Mouse (Mus musculus): ENCODE results near the gene Syt6. TPM values are rescaled to one million over a fixed set of nuclear protein-coding genes. Genes with fewer than 3 reads are reported as not detected.

Syt6 gene
- total RNA-seq, 2 experiments from 2014 or later: not detected

DNA sequence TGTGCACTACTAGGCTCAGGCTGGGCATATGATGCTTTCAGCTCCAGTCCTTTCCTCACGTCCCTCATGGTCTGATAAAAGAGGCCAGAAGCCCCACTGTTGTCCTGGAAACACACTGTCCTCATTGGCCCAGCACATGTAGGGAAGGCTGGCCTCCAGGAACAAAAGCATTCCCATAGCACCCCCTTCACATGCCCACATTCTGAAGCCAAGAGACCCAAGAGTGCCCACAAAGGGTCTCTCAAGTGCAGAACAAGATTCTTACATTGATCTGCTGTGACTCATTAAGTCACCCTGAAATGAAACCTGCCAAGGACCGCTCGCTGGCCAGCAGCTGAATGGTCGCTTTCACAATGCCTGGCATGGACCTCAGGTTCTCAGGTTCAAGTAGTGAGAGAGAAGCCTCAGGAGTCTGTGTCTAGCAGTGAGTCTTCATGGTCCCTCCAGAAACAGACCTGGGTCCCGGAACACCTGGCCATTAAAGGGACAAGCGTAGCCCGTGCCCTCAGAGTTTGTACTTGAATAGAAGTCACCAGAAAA lies 20.3 kb downstream of the Syt6 start:
- intact Hi-C loops (cut with DNase I): no loop called here

DNA sequence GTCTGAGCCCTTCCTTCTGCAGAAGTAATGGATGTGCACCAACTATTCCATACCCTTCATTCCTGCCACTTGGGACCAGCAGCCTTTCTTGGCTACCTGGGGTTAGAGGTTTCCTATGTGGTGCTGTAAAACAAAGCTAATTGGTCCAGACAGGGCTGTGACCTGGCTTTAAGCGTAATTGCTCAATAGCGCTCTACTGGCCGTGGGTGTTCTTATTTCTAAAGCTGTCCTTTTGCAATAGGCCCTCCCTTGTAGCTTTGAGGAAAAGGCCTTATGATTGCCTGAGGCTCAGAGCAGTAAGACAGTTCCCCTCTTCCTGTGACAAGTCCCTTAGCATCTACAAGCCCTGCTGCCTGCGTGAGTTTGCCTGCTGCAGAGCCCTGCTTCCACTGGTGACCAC lies 22.6 kb downstream of the Syt6 start:
- no peak for DNase-seq (ENCODE audit: low spot score)

More for the DNA sequence above, 20.3 kb downstream of the Syt6 start:
- DNase-seq (ENCODE audit: low spot score): no peak

DNA sequence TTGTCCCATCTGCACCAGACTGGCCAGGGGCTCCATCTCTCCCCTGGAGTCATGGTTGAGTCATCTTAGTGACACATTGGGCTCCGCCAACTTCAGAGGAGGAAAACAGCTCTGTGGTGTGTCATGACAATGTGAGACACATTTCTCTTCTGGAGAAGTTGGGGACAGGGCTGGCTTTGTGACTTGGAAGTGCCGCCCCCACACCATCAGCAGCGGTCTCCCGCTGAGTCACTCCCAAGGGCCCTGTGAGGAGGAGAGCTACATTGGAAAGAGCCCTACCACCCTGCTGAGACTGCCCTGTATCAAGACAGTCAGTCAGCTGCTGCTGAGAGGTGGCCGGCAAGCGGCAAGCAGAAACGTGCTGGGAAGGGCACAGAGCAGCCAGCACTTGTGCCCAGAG lies 26.0 kb downstream of the Syt6 start:
- peak; percentile 42 for DNase-seq (ENCODE audit: low spot score)
- intact Hi-C loops (cut with DNase I): no loop called here

More for the DNA sequence above, 22.6 kb downstream of the Syt6 start:
- intact Hi-C loops (cut with DNase I): no loop called here

DNA sequence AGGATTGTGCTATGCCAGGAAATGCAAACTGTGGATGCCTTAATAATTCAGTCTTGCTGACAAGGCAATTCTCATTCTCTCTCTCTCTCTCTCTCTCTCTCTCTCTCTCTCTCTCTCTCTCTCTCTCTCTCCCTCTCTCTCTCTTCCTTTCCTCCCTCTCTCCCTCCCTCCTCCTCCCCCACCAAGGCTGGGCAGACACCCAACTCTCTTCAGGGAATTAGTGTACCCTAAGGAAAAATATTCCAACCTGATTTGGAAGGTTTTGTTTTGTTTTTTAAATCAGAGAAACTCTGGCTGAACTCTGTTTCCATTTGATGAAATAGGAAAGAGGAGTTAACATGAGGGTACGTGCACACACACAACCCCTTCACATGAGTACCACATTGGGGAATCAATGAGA lies 26.5 kb downstream of the Syt6 start:
- intact Hi-C loops (cut with DNase I): no loop called here
- no peak for DNase-seq (ENCODE audit: low spot score)

DNA sequence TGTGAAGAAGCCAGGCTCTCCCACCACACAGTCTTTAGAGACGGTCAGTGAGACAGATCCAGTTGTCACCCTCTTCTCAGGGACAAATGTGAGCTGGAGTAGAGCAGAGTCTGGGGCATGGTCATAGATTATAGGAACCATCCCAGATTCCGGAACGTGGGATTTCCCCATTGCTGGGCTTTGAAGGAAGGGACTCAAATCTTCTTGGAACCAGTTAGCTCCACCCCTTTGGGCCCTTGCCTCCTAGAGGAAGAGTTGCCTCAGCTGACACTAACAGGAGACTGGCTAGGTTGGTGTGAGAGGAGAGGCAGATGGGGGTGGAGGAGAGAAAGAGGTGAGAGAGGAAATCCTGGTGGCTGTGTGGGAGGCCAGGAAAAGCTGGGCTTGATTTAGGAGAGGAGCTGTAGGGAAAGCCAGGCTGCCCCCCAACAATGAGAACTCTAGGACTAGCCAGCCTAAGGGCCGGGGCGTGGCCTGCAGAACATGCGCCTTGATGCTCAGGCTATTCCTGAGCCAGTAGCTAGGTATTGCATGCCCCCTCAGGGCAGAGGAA lies 31.1 kb downstream of the Syt6 start:
- DNase-seq (ENCODE audit: low spot score): no peak
- intact Hi-C loops (cut with DNase I): no loop called here

DNA sequence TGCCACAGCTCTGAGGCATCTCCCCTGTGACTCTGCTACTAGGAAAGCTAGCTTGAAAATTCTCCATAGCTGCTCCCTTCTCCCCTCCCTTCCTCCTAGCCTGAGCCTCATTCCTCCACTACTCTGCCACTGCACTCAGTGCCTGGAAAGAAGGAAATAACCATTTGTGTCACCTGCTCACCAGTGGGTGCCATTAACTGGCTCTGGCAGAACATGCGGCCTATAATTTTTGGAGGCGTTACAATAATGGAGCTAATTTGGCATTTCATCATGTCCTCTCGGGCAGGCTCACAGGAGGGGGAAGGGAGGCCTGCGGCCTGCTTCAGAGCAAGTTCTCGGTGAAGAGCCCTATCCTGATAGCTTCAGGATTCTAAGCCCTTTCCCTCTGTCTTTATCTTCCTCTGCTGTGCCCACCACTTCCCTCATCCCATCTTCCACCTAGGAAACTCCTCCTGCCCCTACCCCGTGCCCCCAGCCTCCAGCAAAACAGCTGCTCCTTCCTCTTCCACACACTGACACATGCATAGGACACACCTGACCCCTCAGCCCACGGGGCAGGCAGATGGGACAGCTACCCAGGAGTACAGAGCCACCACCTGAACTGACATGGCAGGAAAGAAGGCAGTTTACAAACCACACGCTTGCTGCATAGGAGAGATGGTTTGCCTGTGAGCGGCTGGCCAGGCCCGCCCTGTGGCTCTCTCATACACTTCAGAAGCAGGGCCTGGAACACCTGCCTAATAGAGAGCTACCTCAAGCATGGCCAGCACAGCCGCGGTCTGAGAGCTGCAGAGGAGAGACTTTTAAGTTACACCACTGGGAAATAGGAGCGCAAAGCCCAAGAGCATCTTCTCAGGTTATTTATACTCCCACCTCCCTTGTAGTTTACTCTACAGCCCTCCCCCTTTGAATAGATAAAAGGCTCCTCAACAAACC lies 31.9 kb downstream of the Syt6 start:
- no peak for DNase-seq (ENCODE audit: low spot score)
- intact Hi-C loops (cut with DNase I): no loop called here

DNA sequence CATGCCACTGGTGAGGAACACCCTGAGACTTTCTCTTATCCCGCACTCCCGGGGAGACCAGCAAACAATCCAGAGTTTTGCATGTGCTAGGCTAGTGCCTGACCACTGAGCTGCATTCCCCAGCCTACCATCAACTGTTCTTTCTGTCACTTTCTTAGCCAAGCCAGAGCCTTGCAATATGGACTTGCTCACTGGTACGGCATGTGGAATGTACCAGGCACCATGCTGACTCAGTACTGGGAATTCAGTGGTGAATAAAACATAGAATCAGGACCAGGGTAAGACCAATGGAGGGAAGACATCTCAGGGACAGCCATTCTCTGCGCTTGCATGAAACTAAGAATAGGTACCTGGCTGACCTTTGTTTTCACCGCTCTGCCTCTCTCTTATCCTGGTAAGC lies 35.2 kb downstream of the Syt6 start:
- no peak for DNase-seq (ENCODE audit: low spot score)
- intact Hi-C loops (cut with DNase I): no loop called here

DNA sequence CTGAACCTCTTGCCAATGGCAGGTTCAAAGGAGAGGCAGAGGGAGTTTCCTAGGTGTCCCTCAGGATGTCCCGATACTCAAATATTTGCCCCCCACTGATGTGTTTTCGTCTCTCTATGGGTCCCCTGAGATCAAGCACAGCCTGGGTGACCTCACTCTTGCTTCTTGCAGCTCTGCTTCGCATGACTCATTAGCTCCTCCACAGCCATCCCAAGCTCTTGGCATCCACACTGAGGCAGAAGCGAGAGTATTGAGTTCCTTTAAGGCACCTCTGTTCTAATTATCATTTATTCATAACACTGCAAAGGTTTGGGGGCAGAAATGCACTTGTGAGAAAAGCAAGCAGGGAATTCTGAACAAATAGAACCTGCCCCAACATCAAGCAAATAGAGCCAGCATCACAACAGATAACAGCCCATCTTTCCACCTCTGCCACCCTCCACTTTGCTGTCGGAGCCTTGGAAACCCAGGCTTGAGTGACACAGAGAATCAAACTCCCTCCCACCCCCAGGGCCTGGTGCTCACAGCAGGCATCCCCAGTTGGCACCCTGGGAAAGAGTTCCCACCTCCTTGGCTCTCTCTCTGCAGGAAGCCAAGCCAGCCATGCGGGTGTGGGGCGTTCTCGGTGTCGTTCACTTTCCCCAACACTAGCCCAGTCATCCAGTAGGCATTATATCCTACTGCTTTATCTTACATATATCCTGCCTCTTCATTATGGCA lies 37.8 kb downstream of the Syt6 start:
- intact Hi-C loops (cut with DNase I): no loop called here
- DNase-seq (ENCODE audit: low spot score): peak; percentile 19

DNA sequence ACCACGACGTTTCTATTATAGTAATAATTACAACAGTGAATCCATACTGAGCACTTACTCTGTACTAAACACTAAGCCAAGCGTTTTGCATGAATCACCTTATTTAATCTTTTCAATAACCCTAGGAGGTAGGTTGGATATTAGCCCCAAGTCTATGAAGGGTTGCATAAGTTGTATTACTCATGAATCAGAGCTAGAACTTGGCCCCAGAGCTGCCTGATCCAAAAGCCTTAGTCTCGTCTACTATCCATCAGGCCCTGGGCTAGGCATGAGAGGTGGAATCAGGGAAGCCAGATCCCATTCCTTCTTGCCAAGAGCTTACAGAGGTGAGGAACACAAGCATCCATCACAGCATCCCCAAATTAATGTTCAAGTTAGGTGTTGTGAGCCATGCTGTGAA lies 40.6 kb downstream of the Syt6 start:
- intact Hi-C loops (cut with DNase I): no loop called here
- DNase-seq (ENCODE audit: low spot score): no peak

DNA sequence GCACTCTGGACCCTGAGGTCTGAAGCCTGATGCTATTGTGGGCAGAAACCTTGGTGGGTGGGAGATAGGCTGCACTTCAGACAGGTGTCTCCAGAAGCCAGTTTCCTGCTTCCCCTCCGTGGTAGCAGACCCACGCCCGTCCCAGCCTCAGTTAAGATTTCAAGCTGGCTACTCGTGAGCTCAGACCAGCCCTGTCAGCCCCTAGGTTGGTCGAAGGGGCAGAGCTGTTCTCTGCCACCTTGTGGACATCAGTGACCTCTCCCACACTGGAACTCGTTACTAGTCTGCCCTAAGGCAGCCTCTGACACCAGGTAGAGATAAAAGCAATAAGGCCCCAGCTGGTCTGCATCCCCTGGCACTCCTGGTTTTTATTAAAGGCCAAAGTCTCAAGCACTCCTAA lies 42.0 kb downstream of the Syt6 start:
- no peak for DNase-seq (ENCODE audit: low spot score)
- intact Hi-C loops (cut with DNase I): no loop called here

DNA sequence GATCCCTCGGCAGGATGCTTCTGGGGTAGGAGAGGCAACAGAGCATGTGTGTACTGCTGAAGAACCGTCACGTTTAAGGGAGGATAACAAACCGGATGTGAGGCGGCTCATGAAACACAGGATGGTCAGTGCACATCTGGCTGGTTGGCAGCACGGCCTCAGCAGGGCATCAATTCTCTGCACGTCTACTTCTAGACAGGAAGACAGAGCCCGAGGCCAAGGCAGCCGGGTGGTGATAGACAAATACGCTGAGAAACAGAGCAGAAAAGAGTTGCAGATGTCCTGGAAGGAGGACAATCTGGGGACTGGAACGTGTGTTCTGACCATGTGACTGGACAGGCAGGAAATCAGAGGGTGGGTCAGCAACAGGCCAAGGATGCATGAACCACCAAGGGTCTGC lies 45.1 kb downstream of the Syt6 start:
- no peak for DNase-seq (ENCODE audit: low spot score)
- intact Hi-C loops (cut with DNase I): no loop called here

DNA sequence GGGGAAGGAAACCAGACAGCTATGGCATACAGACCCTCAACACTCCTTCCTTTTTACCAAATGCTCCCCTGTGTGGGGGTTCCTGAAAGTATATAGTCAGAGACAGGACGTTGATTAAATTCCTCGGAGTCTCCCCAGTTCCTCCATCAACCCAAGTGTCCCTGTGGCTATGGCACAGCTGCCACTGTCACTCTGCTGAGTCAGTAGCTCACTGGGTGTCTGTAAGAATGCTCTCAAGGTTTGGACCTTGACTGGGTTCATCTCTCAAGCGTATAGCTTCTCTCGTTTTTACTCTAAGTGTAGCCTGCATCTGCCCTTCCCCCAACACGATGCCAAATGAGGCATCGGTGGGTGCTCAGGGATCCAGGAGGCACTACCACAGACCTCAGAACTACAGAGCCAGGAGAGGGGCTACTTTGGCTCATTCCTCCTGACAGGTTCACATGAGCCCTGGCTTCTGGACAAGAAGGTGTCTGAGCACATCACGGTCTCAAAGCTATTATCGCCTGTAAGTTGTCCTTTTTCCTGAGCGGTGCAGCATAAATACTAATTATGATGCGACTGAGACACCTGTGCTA lies 49.0 kb downstream of the Syt6 start:
- intact Hi-C loops (cut with DNase I): no loop called here
- no peak for DNase-seq (ENCODE audit: low spot score)

DNA sequence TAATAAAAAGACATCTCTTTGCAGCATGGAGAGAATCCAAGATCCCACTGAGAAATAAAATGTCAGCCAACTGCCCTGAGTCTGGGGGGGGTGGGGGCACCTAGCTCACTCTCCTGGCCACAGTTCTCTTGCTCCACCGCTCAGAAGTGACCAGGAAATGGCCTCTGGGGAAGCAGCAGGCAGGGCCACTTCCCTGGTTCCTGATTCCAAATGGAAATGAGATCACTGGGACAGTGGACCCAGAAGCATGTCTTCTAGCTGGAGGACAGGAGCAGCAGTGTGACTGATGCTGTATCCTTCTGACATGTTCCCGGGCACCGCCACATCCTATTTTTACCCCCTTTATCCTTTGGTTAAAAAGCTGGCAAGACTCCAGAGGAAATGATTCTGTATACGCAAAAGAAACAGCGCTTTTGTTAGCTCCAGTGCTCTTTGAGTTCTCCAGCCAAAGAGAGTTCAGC lies 49.6 kb downstream of the Syt6 start:
- intact Hi-C loops (cut with DNase I): no loop called here
- no peak for DNase-seq (ENCODE audit: low spot score)

DNA sequence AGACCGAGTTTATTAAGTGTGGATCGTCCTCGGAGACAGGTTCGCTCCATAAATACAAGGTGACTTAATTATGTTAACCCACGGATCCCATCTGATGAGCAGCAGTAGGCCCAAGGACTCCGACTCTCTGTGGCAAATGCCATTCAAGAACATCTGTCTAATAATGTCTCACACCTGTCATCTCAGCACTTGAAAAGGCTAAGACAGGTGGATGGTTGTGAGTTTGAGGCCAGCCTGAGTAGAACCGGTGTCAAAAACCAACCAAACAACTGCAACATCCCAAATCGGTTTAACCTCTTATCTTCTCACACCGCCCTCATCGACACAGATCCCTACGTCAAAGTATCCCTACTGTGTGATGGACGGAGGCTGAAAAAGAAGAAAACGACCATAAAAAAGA lies 50.1 kb downstream of the Syt6 start:
- no peak for DNase-seq (ENCODE audit: low spot score)
- intact Hi-C loops (cut with DNase I): no loop called here

DNA sequence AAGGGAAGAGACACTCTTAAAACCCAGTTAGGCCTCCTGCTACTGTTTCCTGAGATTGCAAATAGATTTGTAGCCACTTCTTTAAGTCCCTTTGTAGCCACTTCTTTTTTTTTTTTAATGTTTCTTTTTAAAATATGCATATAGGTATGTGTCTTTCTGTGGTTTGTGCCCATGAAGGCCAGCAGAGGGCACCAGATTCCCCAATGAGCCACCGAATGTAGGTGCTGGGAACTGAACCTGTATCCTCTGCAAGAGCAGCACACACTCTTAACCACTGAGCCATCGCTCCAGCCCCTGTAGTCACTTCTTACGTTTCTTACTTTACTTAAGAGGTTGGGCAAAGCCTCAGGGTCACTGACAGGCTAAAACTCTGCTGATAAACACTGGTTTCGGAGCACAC lies 51.5 kb downstream of the Syt6 start:
- intact Hi-C loops (cut with DNase I): no loop called here
- DNase-seq (ENCODE audit: low spot score): no peak

DNA sequence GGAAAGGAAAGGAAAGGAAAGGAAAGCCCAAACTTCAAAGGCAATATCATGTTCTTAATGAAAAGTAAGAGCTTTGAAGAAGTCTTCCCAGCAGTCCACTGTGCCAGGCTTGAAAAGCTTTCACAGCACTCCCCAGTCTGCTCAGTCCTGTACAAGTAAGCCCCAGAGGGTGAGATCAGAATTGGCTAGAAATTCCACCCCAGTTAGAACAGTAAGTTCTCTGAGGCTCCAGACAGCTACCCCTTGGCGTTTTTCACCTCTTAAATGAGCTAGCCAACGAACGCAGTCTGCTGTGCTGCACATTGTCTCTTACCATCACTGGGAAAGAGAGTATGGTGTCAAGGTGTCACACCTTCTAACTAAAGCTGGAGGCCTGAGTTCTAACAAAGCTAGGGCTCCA lies 52.6 kb downstream of the Syt6 start:
- no peak for DNase-seq (ENCODE audit: low spot score)
- intact Hi-C loops (cut with DNase I): no loop called here

DNA sequence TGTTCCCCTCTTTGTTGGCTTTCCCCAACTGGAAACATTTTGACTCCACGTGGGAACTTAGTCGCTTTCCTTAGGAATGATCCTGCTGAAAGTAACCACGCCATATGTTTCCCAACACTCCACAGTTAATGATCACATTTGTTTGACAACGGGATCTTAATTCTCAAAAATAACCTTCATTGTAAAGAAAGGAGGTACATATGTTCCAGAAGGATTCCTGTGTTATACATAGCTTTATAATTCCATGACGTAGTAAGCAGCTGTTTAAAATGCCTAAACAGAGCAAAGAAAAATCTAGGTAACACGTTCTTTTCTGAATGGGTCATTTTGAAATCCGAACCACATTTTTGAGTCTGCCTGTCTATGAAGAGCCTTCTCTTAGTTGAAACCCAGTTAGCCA lies 58.1 kb downstream of the Syt6 start:
- DNase-seq (ENCODE audit: low spot score): no peak
- intact Hi-C loops (cut with DNase I): no loop called here

DNA sequence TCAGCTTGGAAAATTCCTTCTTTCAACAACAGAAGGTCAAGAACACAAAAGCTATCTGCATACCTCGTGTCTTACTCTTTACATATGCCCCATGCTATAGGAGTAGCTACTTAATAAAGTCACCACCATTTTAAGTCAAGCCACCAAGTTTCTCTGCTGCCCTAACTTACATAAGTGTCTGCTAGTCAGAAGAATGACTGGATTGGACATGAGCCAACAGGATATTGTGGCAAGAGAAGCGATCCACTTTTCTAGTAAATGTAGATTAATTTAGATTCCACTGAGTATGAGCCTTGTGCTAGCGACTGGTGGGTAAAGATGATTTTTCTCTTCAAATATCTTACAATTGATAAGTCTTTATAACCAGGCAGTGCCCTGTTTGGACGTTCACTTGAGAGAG lies 58.8 kb downstream of the Syt6 start:
- no peak for DNase-seq (ENCODE audit: low spot score)
- intact Hi-C loops (cut with DNase I): no loop called here

DNA sequence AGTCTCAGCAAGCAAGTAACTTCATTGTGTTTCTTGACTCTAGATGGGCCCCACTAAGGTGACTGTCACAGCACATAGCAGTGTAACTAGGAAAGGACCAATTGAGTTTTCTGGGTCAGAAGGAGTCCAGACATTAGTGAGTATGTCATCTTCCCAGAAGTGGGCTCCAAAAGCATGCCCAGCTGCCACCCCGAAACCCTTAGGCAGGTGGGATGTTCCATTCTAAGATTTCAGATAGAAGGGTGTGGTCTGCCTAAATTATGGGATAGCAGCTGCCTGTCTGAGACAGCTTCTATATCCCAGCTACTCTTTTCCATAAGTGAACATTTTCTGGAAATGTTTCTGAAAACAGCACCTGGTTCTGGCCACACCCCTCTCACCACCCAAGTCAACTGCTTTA lies 59.2 kb downstream of the Syt6 start:
- intact Hi-C loops (cut with DNase I): no loop called here
- DNase-seq (ENCODE audit: low spot score): no peak

DNA sequence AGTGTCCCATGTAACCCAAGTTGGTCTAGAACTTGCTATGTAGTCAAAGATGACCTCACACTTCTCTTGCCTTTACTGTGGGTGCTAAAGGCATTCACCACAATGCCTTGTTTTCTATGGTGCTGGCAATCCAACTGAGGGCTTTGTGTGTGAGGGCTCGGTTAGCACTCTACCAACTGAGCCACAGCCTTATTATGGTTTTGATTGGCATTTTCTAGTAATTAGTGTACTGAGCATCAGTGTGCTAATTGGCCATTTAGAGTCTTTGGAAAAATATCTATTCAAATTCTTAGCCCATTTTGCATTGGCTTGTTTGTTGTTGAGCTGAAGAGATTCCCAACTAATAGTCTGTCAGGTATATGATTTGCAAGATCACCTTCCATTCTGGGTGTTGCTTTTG lies 62.6 kb downstream of the Syt6 start:
- intact Hi-C loops (cut with DNase I): no loop called here
- no peak for DNase-seq (ENCODE audit: low spot score)
